Mouse (Mus musculus) kidney, adult 9 months (tissue): Measurements from ENCODE around the gene Rin3.

ENCODE experiments used
- DNase-seq: peaks from one replicate; pipeline ENCODE4 v3.0.0; 2022

Gene Rin3

GRCm38 (mm10) chr12:102280867-102281503 lies 1.9 kb upstream of the Rin3 start:
- DNase-seq = no peak

- no peak for DNase-seq
Measured at GRCm38 (mm10) chr12:102282126-102282525, 722 bp upstream of the Rin3 start.

- DNase-seq = peak; percentile 85
Measured at GRCm38 (mm10) chr12:102283483-102284266, 827 bp downstream of the Rin3 start.

GRCm38 (mm10) chr12:102284267-102284610 lies 1.4 kb downstream of the Rin3 start:
- DNase-seq = no peak

- no peak for DNase-seq
Measured at GRCm38 (mm10) chr12:102284618-102285159, 1.8 kb downstream of the Rin3 start.

- no peak for DNase-seq
Measured at GRCm38 (mm10) chr12:102285318-102285717, 2.5 kb downstream of the Rin3 start.

GRCm38 (mm10) chr12:102285779-102286178 lies 2.9 kb downstream of the Rin3 start:
- DNase-seq = no peak

- DNase-seq = peak; percentile 63
Measured at GRCm38 (mm10) chr12:102286681-102287414, 4.0 kb downstream of the Rin3 start.

- DNase-seq = no peak
Measured at GRCm38 (mm10) chr12:102287904-102288602, 5.2 kb downstream of the Rin3 start.

- no peak for DNase-seq
Measured at GRCm38 (mm10) chr12:102288846-102289245, 6.0 kb downstream of the Rin3 start.

- DNase-seq = no peak
Measured at GRCm38 (mm10) chr12:102289568-102289967, 6.7 kb downstream of the Rin3 start.

- DNase-seq = no peak
Measured at GRCm38 (mm10) chr12:102290662-102291061, 7.8 kb downstream of the Rin3 start.

GRCm38 (mm10) chr12:102291686-102292085 lies 8.8 kb downstream of the Rin3 start:
- DNase-seq = no peak

GRCm38 (mm10) chr12:102292501-102293215 lies 9.8 kb downstream of the Rin3 start:
- no peak for DNase-seq

GRCm38 (mm10) chr12:102294634-102295033 lies 11.8 kb downstream of the Rin3 start:
- DNase-seq = no peak

- no peak for DNase-seq
Measured at GRCm38 (mm10) chr12:102295230-102295629, 12.4 kb downstream of the Rin3 start.

- DNase-seq = no peak
Measured at GRCm38 (mm10) chr12:102295662-102296061, 12.8 kb downstream of the Rin3 start.

- DNase-seq = no peak
Measured at GRCm38 (mm10) chr12:102296361-102296760, 13.5 kb downstream of the Rin3 start.

GRCm38 (mm10) chr12:102296967-102297366 lies 14.1 kb downstream of the Rin3 start:
- DNase-seq = no peak

GRCm38 (mm10) chr12:102299209-102299608 lies 16.4 kb downstream of the Rin3 start:
- no peak for DNase-seq

- no peak for DNase-seq
Measured at GRCm38 (mm10) chr12:102301585-102301984, 18.7 kb downstream of the Rin3 start.

GRCm38 (mm10) chr12:102302322-102302721 lies 19.5 kb downstream of the Rin3 start:
- peak; percentile 57 for DNase-seq
